Mouse (Mus musculus): Measurements from ENCODE around the gene Npepps. TPM values are rescaled to one million over a fixed set of nuclear protein-coding genes. Genes with fewer than 3 reads are reported as not detected.

Npepps gene
- total RNA-seq, 1 experiment from 2014 or later = 74.2 TPM

- no peak for DNase-seq
Observed at GRCm38 (mm10) chr11:97185704-97186614, 94.5 kb downstream of the Npepps start.

GRCm38 (mm10) chr11:97184875-97185274 is 95.6 kb downstream of the Npepps start:
- no peak for DNase-seq

- DNase-seq = no peak
Observed at GRCm38 (mm10) chr11:97182446-97182845, 98.0 kb downstream of the Npepps start.

- no peak for DNase-seq
Observed at GRCm38 (mm10) chr11:97181061-97181460, 99.4 kb downstream of the Npepps start.

- no peak for DNase-seq
Observed at GRCm38 (mm10) chr11:97178198-97178597, 102.2 kb downstream of the Npepps start.

- peak; percentile 71 for DNase-seq
Observed at GRCm38 (mm10) chr11:97176851-97177250, 103.6 kb downstream of the Npepps start.

GRCm38 (mm10) chr11:97175499-97175898 is 104.9 kb downstream of the Npepps start:
- no peak for DNase-seq

GRCm38 (mm10) chr11:97160341-97160740 is 120.1 kb downstream of the Npepps start:
- DNase-seq = no peak

GRCm38 (mm10) chr11:97156999-97157398 is 123.4 kb downstream of the Npepps start:
- no peak for DNase-seq

Other genes starting within 250 kb of the Npepps start
- 0.93 and 0.94 TPM in 2 replicates for gene Lrrc46, start 239.2 kb downstream of the Npepps start, total RNA-seq (2021)
- gene Mrpl10, start 239.1 kb downstream of the Npepps start, total RNA-seq (2021) = 124 and 130 TPM in 2 replicates
- gene Osbpl7, start 230.0 kb downstream of the Npepps start, total RNA-seq (2021) = 8.0 and 10.1 TPM in 2 replicates
- 0.33 and 0.56 TPM in 2 replicates for gene Tbx21, start 165.3 kb downstream of the Npepps start, total RNA-seq (2021)
- 17.6 and 22.9 TPM in 2 replicates for gene Tbkbp1, start 129.1 kb downstream of the Npepps start, total RNA-seq (2021)
- gene Kpnb1, start 92.8 kb downstream of the Npepps start, total RNA-seq (2021) = 123 and 138 TPM in 2 replicates
- 43.5 and 46.0 TPM in 2 replicates for gene Mrpl45, start 35.1 kb upstream of the Npepps start, total RNA-seq (2021)
- 2.8 and 3.3 TPM in 2 replicates for gene Gpr179, start 71.4 kb upstream of the Npepps start, total RNA-seq (2021)
- gene Socs7, start 81.9 kb upstream of the Npepps start, total RNA-seq (2021) = 18.3 TPM in 2 replicates
- 31.4 and 32.8 TPM in 2 replicates for gene Arhgap23, start 134.9 kb upstream of the Npepps start, total RNA-seq (2021)
- not detected in 2 replicates for gene 4933428G20Rik, start 219.7 kb upstream of the Npepps start, total RNA-seq (2021)